Mouse (Mus musculus) brain, adult 2 months (tissue): ENCODE measurements around the gene Ecel1.

Experiments
- DNase-seq: peaks from one replicate; pipeline ENCODE4 v3.0.0; 2011; ENCODE audit warnings: low read depth, low spot score

Gene Ecel1

DNA sequence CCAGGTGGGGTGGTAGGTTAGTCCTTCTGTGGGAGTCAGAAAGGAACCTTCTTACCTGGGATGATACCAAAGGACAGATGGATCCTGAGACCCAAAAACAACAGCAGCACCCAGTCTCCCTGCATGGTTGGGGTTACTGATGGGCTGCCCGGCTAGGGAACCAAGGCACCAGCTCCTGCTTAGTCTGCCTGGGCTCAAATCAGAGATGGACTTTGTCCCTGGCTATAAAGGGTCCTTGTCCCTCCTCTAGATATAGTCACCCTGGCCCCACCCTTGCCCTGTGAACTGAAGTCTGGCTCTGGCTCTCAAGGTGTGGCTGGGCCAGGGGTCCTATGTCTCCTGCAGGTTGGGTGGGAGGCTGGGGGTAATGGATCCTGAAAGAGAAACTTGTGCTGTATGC, 54.9 kb downstream of the Ecel1 start, which contains the start of gene Alpi:
Gene Alpi, minus strand, starts transcription at position 196 of the 400 bp plus-strand sequence.
- no peak for DNase-seq

DNA sequence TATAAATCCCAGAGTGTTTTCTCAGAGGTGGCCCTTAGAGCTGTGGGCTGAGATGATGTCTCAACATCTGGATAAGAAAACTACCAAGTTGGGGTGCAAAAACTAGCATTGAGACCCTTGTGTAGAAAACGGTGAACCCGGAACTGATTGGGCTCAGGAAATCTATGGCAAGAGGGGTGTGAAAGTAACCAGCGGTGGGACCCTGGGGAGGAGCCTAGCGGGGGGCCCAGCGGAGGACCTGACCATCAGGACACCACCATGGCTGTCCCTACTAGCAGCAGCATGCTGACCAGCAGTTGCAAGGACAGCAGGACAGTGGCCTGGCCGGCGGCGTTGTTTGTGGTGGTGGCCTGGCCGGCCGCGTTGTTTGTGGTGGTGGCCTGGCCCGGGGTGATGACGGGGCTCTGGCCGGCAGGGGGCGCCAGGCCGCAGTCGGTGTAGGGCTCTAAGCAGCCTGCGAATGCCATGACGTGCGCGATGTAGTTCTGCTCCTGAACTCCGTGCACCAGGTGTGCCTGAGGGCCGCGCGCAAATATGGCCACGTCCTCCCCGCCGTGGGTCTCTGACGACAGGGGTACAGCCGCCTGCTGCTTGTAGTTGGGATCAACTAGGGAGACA, 57.9 kb downstream of the Ecel1 start:
- peak; percentile 37 for DNase-seq
